Mouse (Mus musculus) retina, embryonic 14.5 days (tissue): ENCODE measurements around the gene Man1c1.
A peak's percentile ranks its signal among the peaks of the same experiment; 100 is the strongest.

Experiments used
- DNase-seq: peaks from one replicate; pipeline ENCODE4 v3.0.0-alpha.2; 2015; ENCODE audit warnings: low spot score

The Man1c1 gene

GRCm38 (mm10) chr4:134674970-134675369, 29.1 kb downstream of the Man1c1 start:
- DNase-seq, result no peak

GRCm38 (mm10) chr4:134673882-134674463, 30.1 kb downstream of the Man1c1 start:
- DNase-seq, result no peak

GRCm38 (mm10) chr4:134673151-134673550, 30.9 kb downstream of the Man1c1 start:
- DNase-seq, result no peak

GRCm38 (mm10) chr4:134672326-134672725, 31.8 kb downstream of the Man1c1 start:
- no peak for DNase-seq

- DNase-seq, result no peak
These were observed 32.4 kb downstream of the Man1c1 start for GRCm38 (mm10) chr4:134671660-134672173.

- DNase-seq, result no peak
These were observed 34.2 kb downstream of the Man1c1 start for GRCm38 (mm10) chr4:134669742-134670354.

- DNase-seq, result no peak
These were observed 35.6 kb downstream of the Man1c1 start for GRCm38 (mm10) chr4:134668355-134669028.

GRCm38 (mm10) chr4:134666391-134666790, 37.7 kb downstream of the Man1c1 start:
- no peak for DNase-seq

- no peak for DNase-seq
These were observed 41.0 kb downstream of the Man1c1 start for GRCm38 (mm10) chr4:134663052-134663451.

- DNase-seq, result no peak
These were observed 43.4 kb downstream of the Man1c1 start for GRCm38 (mm10) chr4:134660630-134661183.

- DNase-seq, result peak; percentile 58
These were observed 44.5 kb downstream of the Man1c1 start for GRCm38 (mm10) chr4:134659354-134660301.

GRCm38 (mm10) chr4:134657473-134657872, 46.6 kb downstream of the Man1c1 start:
- DNase-seq, result no peak

GRCm38 (mm10) chr4:134654391-134654790, 49.7 kb downstream of the Man1c1 start:
- DNase-seq, result no peak

- no peak for DNase-seq
These were observed 51.4 kb downstream of the Man1c1 start for GRCm38 (mm10) chr4:134652720-134653119.

GRCm38 (mm10) chr4:134652151-134652550, 51.9 kb downstream of the Man1c1 start:
- no peak for DNase-seq

GRCm38 (mm10) chr4:134651358-134651757, 52.7 kb downstream of the Man1c1 start:
- no peak for DNase-seq

GRCm38 (mm10) chr4:134645042-134645948, 58.8 kb downstream of the Man1c1 start:
- peak; percentile 64 for DNase-seq

- DNase-seq, result no peak
These were observed 59.7 kb downstream of the Man1c1 start for GRCm38 (mm10) chr4:134644410-134644809.

GRCm38 (mm10) chr4:134641711-134642516, 62.2 kb downstream of the Man1c1 start:
- DNase-seq, result no peak

GRCm38 (mm10) chr4:134639325-134639724, 64.8 kb downstream of the Man1c1 start:
- DNase-seq, result no peak
